Mouse (Mus musculus) intestine, postnatal 0 days (tissue): ENCODE measurements around the gene Aaas. TPM values are rescaled to one million over a fixed set of nuclear protein-coding genes. Genes with fewer than 3 reads are reported as not detected.
"Not testable (repeated sequence)": the region's sequence is repeated elsewhere in the genome, so short reads cannot be mapped to it uniquely, and the experiment has no call there.

Experiments used
- ATAC-seq: fragments of 200-750 bp; cut with Nextera tagmentation; 2 replicates; pipeline ENCODE4 v1.8.0; 2017; ENCODE audit warnings: mild to moderate bottlenecking, moderate TSS enrichment, moderate library complexity
- H3K27ac ChIP-seq: fragments of 300-500 bp; sonication (generic); 2 replicates; pipeline ENCODE4 v1.5.1; 2014; ENCODE audit warnings: mild to moderate bottlenecking, low read depth, low read length, moderate library complexity
- H3K27me3 ChIP-seq: fragments of 300-500 bp; sonication (generic); replicated peaks from 2 replicates; pipeline ENCODE4 v1.6.1; 2014; ENCODE audit warnings: low read length, mixed read lengths; ENCODE audit not compliant: control insufficient read depth, insufficient read depth
- H3K36me3 ChIP-seq: fragments of 300-500 bp; sonication (generic); 2 replicates; pipeline ENCODE4 v1.6.1; 2014; ENCODE audit warnings: mild to moderate bottlenecking, moderate library complexity; ENCODE audit not compliant: control insufficient read depth, insufficient read depth
- H3K4me1 ChIP-seq: fragments of 300-500 bp; sonication (generic); replicated peaks from 2 replicates; pipeline ENCODE4 v1.6.1; 2014; ENCODE audit warnings: antibody characterized with exemption, low read length, mixed read lengths; ENCODE audit not compliant: control insufficient read depth, insufficient read depth
- H3K4me2 ChIP-seq: fragments of 300-500 bp; sonication (generic); replicated peaks from 2 replicates; pipeline ENCODE4 v1.6.1; 2014; ENCODE audit warnings: low read depth, mild to moderate bottlenecking, moderate library complexity
- H3K4me3 ChIP-seq: fragments of 300-500 bp; sonication (generic); 2 replicates; pipeline ENCODE4 v1.5.1; 2014; ENCODE audit warnings: low read depth, low read length
- H3K9ac ChIP-seq: fragments of 300-500 bp; sonication (generic); 2 replicates; pipeline ENCODE4 v1.6.1; 2014; ENCODE audit warnings: mild to moderate bottlenecking, low read depth, low read length
- H3K9me3 ChIP-seq: fragments of 300-500 bp; sonication (generic); 2 replicates; pipeline ENCODE4 v1.6.1; 2016; ENCODE audit warnings: mixed run types; ENCODE audit not compliant: control insufficient read depth
- CTCF ChIP-seq: sonication (generic); IDR thresholded peaks from 2 replicates; pipeline ENCODE4 v1.5.1; 2016; ENCODE audit warnings: low read depth, mild to moderate bottlenecking, control low read depth, antibody characterized with exemption, moderate library complexity
- WGBS: fragments of 180-500 bp; shearing (Covaris S2); extraction: QIAGEN DNeasy Blood & Tissue Kit; methylation state at CpG from one replicate; pipeline ENCODE4 v1.1.7; 2014; 5-methylcytosine and 5-hydroxymethylcytosine counted together
- polyA plus RNA-seq: library from polyadenylated mRNA; unstranded; fragments of >200 nt; fragmentation: Nextera tagmentation; extraction: Ambion mirVana; gene quantifications from 2 replicates; pipeline ENCODE4 v1.2.1, GENCODE M21; 2015

Gene Aaas
- polyA plus RNA-seq, 1 experiment from 2014 or later: 16.8 TPM

DNA sequence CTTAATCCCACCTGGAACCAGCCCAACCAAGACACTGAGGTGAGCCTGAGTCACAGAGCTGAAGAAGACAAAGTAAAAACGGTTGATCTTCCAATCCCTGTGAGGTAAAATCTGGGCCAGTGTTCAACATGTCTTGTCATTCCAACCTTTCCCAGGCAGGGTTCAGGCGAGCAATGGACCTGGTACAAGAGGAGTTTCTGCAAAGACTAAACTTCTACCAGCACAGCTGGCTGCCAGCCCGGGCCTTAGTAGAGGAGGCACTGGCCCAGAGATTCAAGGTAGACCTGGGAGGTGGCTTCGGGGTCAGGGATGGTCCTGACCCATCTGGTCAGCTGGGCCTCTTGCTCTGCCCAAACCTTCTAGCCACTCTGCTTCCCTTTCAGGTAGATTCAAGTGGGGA lies 13.6 kb downstream of the Aaas start:
- Histone ChIP-seq H3K4me2 (no peak overlapping the region), H3K9me3 (no peaks in the 10 kb centered on the region), H3K36me3 (peaks cover 50% of the 10 kb centered on the region), H3K4me3 (no peak overlapping the region), H3K27ac (no peak overlapping the region), H3K9ac (no peak overlapping the region), H3K4me1 (no peaks in the 10 kb centered on the region), H3K27me3 (no peaks in the 10 kb centered on the region)
- TF ChIP-seq CTCF: no peak
- ATAC-seq: no peak
- WGBS: 88% methylated on average over 4 of the region's 4 CpGs

DNA sequence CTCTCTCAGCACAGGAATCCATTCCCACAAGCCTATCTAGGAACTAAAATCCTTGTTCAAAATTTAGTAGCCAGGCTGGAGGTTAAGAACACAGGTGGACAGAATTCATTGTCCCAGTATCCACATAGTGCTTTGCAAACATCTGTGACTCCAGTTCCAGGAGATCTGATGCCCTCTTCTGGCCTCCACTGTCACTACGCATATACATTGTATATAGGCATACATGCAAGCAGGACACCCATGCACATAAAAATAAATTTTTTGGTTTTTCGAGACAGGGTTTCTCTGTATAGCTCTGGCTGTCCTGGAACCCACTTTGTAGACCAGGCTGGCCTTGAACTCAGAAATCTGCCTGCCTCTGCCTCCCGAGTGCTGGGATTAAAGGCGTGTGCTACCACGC lies 14.6 kb downstream of the Aaas start:
- ATAC-seq, H3K27me3 ChIP-seq, H3K4me3 ChIP-seq, H3K27ac ChIP-seq, H3K4me1 ChIP-seq, H3K9me3 ChIP-seq, H3K9ac ChIP-seq, H3K4me2 ChIP-seq: not testable (repeated sequence)
- 88% methylated on average over 5 of the region's 5 CpGs for WGBS
- peak; percentile 66 for TF ChIP-seq CTCF
- peaks cover 50% of the 10 kb centered on the region for H3K36me3 ChIP-seq

DNA sequence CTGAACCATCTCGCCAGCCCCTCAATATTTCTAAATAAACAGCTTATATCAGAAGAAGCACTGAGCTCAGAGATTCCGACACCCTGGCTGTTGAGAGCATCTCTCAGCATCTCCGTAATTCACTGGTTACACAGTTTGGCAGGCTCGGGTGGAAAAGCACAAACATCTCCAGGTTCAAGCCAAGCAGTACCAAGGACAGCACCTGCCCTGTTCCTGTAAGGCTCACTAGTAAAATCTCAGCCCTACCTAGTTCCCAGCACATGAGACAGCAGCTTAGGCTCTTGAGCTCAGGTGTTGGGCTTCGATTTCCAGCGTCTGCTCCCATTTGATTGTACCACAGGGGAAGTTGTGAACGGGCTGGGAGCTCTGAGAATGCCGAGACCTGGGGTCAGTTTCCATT lies 15.3 kb downstream of the Aaas start:
- WGBS: 89% methylated on average over 8 of the region's 8 CpGs
- H3K4me2 ChIP-seq: no peak overlapping the region
- no peak overlapping the region for H3K27ac ChIP-seq
- H3K27me3 ChIP-seq: no peaks in the 10 kb centered on the region
- no peak overlapping the region for H3K4me3 ChIP-seq
- ATAC-seq: no peak
- H3K36me3 ChIP-seq: peaks cover 53% of the 10 kb centered on the region
- no peaks in the 10 kb centered on the region for H3K9me3 ChIP-seq
- no peak overlapping the region for H3K9ac ChIP-seq
- 0 out of 2 replicates have a peak, but pooled peaks cover 3% of the 10 kb centered on the region for H3K4me1 ChIP-seq
- no peak for TF ChIP-seq CTCF

DNA sequence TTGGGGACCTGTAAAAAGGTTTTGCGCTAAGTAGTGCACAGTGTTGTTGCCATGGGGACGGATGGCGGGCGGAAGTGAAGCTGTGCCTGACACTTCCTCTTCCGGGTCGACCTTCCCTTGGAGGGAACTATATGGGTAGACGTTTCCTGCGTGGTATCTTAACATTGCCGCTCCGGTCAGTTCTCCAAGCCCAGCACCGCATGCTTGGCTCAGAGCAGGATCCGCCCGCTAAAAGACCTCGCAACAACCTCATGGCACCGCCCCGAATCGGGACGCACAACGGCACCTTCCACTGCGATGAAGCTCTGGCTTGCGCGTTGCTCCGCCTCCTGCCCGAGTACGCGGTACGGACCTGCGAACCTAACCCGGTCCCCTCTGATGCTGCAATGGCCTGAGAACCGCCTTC lies 19.0 kb downstream of the Aaas start, which contains the start of gene Myg1:
Gene Myg1, plus strand, starts transcription at position 100 of the 406 bp plus-strand sequence.
- Histone ChIP-seq H3K9ac (peak within 1 kb of the TSS; percentile 50), H3K27me3 (no peaks in the 10 kb centered on the region), H3K4me2 (peak within 1 kb of the TSS; percentile 75), H3K9me3 (no peaks in the 10 kb centered on the region), H3K4me3 (peak within 1 kb of the TSS; percentile 81), H3K4me1 (0 out of 2 replicates have a peak, but pooled peaks cover 3% of the 10 kb centered on the region), H3K27ac (peak within 1 kb of the TSS; percentile 57; the same call in 1 of the 2 replicates), H3K36me3 (peaks cover 25% of the 10 kb centered on the region)
- no peak for TF ChIP-seq CTCF
- peak; percentile 86 for ATAC-seq
- WGBS: under 1% methylated on average over 30 of the region's 30 CpGs

DNA sequence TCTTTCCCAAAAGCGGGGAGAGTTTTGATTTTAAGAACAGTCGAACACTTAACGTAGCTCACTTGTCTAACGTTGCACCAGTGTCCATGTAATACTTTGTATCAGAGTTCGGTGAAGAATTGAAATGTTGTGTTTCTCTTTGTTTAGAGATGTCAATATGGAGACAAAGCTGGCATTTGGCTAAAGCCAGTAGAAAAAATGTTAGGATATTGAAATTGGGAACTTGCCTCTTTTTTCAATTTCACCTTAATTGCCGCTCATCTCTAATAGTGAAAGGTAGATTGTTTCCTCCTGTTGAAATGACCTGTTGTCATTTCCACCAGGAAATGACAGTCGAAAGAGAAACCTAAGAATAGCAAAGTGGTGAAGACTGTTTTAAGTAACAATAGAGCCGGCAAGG lies 23.7 kb downstream of the Aaas start:
- Histone ChIP-seq H3K9ac (peak overlapping the region; percentile 82), H3K4me1 (0 out of 2 replicates have a peak, but pooled peaks cover 3% of the 10 kb centered on the region), H3K4me2 (peak overlapping the region; percentile 74), H3K36me3 (peaks cover 11% of the 10 kb centered on the region), H3K9me3 (no peaks in the 10 kb centered on the region), H3K27me3 (no peaks in the 10 kb centered on the region), H3K4me3 (peak overlapping the region; percentile 84), H3K27ac (no peak overlapping the region)
- TF ChIP-seq CTCF: no peak
- WGBS: 53% methylated on average over 8 of the region's 8 CpGs
- no peak for ATAC-seq

DNA sequence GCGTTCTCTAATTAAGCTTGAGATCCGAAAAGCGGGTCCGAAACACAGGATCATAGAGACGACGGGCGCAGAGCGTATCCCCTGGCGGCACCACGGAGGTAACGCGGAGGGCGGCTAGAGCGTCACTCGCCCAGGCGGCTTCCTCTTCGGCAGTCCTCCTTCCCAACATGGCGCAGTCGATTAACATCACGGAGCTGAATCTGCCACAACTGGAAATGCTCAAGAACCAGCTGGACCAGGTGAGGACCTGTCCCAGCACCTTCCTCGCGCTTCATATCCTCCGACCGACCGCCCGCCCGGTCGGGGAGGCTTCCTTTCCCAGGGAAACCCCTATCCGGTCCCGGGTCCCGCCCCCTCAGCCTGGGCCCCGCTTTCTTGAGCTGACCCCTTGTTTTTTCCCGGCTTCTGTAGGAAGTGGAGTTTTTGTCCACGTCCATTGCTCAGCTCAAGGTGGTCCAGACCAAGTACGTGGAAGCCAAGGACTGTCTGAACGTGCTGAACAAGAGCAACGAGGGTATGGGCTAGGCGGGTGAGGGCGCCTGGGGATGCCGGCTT lies 24.5 kb downstream of the Aaas start, which contains the start of gene Pfdn5:
Gene Pfdn5, plus strand, starts transcription at position 95 of the 555 bp plus-strand sequence.
- peak within 1 kb of the TSS; percentile 74 for H3K4me2 ChIP-seq
- H3K36me3 ChIP-seq: peaks cover 17% of the 10 kb centered on the region
- H3K9ac ChIP-seq: peak within 1 kb of the TSS; percentile 82
- H3K9me3 ChIP-seq: no peaks in the 10 kb centered on the region
- H3K4me1 ChIP-seq: 0 out of 2 replicates have a peak, but pooled peaks cover under 1% of the 10 kb centered on the region
- peak within 1 kb of the TSS; percentile 84 for H3K4me3 ChIP-seq
- peak; percentile 83 for ATAC-seq
- peak within 1 kb of the TSS; percentile 60 for H3K27ac ChIP-seq
- no peaks in the 10 kb centered on the region for H3K27me3 ChIP-seq
- WGBS: under 1% methylated on average over 40 of the region's 40 CpGs
- TF ChIP-seq CTCF: peak; percentile 65
